Mouse (Mus musculus) kidney, embryonic 16.5 days (tissue): ENCODE measurements around the gene Mok. TPM values are rescaled to one million over a fixed set of nuclear protein-coding genes. Genes with fewer than 3 reads are reported as not detected.
A peak's percentile ranks its signal among the peaks of the same experiment; 100 is the strongest.

ENCODE experiments used
- ATAC-seq: fragments of 200-750 bp; cut with Nextera tagmentation; 2 replicates; pipeline ENCODE4 v1.8.0; 2017; ENCODE audit warnings: moderate TSS enrichment; ENCODE audit not compliant: low FRiP score, low TSS enrichment
- H3K27ac ChIP-seq: fragments of 300-500 bp; sonication (generic); 2 replicates; pipeline ENCODE4 v1.5.1; 2014; ENCODE audit warnings: low read length
- H3K27me3 ChIP-seq: fragments of 300-500 bp; sonication (generic); 2 replicates; pipeline ENCODE4 v1.6.1; 2014; ENCODE audit warnings: low read length, control low read depth, mixed read lengths; ENCODE audit not compliant: insufficient read depth
- H3K36me3 ChIP-seq: fragments of 300-500 bp; sonication (generic); 2 replicates; pipeline ENCODE4 v1.6.1; 2014; ENCODE audit warnings: low read length, control low read depth, mixed read lengths; ENCODE audit not compliant: insufficient read depth
- H3K4me1 ChIP-seq: fragments of 300-500 bp; sonication (generic); 2 replicates; pipeline ENCODE4 v1.6.1; 2014; ENCODE audit warnings: low read length, control low read depth, mixed read lengths; ENCODE audit not compliant: insufficient read depth
- H3K4me2 ChIP-seq: fragments of 300-500 bp; sonication (generic); replicated peaks from 2 replicates; pipeline ENCODE4 v1.6.1; 2014; ENCODE audit warnings: low read depth, low read length
- H3K4me3 ChIP-seq: fragments of 300-500 bp; sonication (generic); 2 replicates; pipeline ENCODE4 v1.5.1; 2014; ENCODE audit warnings: mild to moderate bottlenecking, low read length
- H3K9ac ChIP-seq: fragments of 300-500 bp; sonication (generic); replicated peaks from 2 replicates; pipeline ENCODE4 v1.6.1; 2014; ENCODE audit warnings: low read length
- H3K9me3 ChIP-seq: fragments of 300-500 bp; sonication (generic); 2 replicates; pipeline ENCODE4 v1.6.1; 2016; ENCODE audit warnings: low read length, control low read depth
- WGBS: fragments of 180-500 bp; shearing (Covaris S2); extraction: QIAGEN DNeasy Blood & Tissue Kit; methylation state at CpG from one replicate; pipeline ENCODE4 v1.1.7; 2014; 5-methylcytosine and 5-hydroxymethylcytosine counted together
- polyA plus RNA-seq: library from polyadenylated mRNA; unstranded; fragments of >200 nt; fragmentation: Nextera tagmentation; extraction: Ambion mirVana; gene quantifications from 2 replicates; pipeline ENCODE4 v1.2.1, GENCODE M21; 2015

Mok gene
- polyA plus RNA-seq, 1 experiment from 2014 or later, result 7.2 TPM

DNA sequence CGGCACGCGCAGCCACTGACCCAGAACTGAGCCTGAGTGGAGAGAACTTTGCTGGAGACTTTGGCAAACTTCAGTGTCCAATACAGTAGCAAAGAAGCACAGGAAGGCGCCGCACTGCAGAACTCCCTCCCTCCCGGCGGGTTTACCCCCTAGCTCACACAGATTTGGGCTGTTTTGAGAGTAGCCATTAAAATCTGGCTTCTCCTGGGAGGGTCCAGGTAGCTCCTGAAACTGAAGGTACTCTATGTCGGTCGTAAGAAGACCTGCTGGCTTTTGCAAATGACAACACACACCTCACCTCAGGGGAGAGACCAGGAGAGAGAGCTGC, 10.2 kb upstream of the Mok start:
- H3K36me3 ChIP-seq, result peaks cover 8% of the 10 kb centered on the region
- H3K9me3 ChIP-seq, result no peaks in the 10 kb centered on the region
- H3K27ac ChIP-seq, result peak overlapping the region; percentile 79
- peaks cover 18% of the 10 kb centered on the region for H3K4me1 ChIP-seq
- H3K9ac ChIP-seq, result peak overlapping the region; percentile 89
- ATAC-seq, result peak; percentile 10; the same call in 1 of the 2 replicates
- peak overlapping the region; percentile 79 for H3K4me3 ChIP-seq
- H3K4me2 ChIP-seq, result peak overlapping the region; percentile 78
- 8% methylated on average over 9 of the region's 9 CpGs for WGBS
- H3K27me3 ChIP-seq, result no peaks in the 10 kb centered on the region

DNA sequence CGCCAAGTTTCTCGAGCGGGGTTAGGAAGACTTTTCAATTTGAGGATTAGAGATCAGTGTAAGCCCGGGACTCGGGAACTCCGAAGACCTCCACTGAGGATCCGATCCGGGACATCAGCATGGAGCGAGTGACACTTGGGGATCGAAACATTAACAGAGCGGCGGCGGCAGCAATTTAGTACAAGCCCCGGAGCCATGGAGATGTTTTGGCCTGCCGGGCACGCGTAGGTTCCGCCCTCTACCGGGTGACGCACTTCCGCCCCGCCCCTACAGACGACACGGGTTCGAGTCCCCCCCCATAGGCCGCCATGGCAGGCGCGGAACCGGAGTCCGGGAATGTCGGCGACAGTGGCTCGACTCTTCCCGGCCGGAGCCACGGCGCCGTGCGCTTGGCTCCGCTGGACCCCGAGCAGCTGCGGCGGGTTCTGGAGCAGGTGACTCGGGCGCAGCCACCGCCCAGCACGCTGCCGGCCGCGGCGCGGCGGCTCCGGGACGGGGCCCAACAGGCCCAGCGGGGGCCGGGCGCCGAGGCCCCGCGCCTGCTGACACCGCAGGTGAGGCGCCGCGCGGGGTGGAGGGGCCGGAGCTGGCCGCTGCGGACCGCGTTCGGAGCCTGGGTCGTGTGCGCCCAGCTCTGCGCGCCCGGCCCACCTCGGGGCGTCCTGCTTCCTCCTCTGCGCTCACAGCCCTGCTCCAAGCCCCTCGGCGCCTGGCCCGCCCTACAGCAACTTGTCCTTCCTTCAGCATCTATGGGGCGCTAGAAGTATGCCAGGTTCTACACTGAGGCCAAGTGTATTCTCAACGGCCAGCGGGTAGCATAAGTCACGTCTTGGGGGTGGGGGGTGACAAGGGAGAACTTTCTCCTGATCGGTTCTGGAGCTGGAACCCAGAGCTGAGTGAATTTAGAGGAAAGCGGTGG, 9.5 kb upstream of the Mok start, which contains the start of gene Zfp839:
Gene Zfp839, plus strand, starts transcription at position 244 of the 919 bp plus-strand sequence.
- WGBS, result under 1% methylated on average over 84 of the region's 89 CpGs
- peak; percentile 79 for ATAC-seq
- peak within 1 kb of the TSS; percentile 79 for H3K4me3 ChIP-seq
- peak within 1 kb of the TSS; percentile 78 for H3K4me2 ChIP-seq
- H3K27me3 ChIP-seq, result no peaks in the 10 kb centered on the region
- peaks cover 3% of the 10 kb centered on the region for H3K36me3 ChIP-seq
- H3K4me1 ChIP-seq, result peaks cover 18% of the 10 kb centered on the region
- H3K27ac ChIP-seq, result peak within 1 kb of the TSS; percentile 79
- H3K9ac ChIP-seq, result peak within 1 kb of the TSS; percentile 89
- no peaks in the 10 kb centered on the region for H3K9me3 ChIP-seq

DNA sequence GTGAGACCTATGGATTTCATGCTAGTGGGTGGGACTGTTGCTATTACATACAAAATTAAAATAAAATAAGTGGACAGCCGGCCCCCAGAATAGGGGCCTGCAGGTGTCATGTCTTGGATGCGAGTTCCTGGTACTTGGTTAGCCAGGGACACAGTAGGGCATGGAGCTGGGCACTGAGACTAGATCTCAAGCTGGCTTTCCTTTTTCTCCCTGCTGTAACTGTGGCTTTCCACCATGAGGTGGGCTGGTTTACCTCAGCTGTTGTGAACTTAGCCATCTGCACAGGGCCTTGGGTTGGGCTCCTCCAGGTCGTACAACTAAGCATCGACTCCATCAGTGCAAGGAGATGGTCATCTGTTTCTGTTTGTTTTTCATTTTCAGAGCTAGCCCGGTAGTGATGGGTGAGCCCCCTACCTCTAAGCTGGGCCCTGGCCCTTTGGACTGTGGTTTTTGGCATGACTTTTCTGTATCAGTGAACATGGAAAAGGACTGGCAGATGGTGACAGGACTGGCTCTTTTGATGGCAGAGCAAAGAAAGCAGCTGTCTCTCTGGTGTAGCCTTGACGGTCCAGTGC, 5.5 kb upstream of the Mok start:
- WGBS, result 67% methylated on average over 6 of the region's 6 CpGs
- no peak for ATAC-seq

DNA sequence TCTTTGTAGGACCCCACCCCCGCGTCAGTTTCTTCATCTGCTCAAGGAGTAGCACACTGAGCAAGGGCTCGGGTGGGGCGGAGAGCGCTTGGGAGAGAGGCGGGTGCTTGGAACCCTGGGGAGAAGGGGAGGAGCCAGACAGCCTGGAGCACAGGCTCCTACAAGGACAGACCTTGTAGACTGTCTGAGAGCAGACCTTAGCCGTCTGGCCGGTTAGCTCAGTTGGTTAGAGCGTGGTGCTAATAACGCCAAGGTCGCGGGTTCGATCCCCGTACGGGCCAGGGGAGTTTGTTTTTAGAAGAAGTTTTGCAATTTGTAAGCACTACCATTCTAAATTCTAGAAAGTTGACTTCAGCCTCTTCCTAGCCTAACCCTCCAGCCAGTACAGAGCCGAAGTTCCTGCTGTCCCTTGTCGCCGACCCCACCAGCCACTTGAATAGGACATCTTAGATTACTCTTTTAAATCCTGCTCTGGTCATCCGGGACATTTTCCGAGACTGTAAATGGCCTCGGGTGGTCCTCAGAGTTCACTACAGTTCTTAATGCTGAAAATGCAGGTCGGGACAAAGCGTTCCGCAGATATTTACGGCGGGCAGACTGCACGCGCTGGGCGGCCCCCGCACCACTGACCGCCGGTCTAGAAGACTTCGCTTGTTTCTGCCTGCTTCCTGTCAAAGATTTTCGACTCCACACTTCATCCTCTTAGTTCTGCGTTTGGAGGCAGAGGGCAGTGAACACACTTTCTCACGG, 4.6 kb upstream of the Mok start:
- Histone ChIP-seq H3K4me3 (peak overlapping the region; percentile 65), H3K9ac (peak overlapping the region; percentile 72), H3K4me1 (peaks cover 7% of the 10 kb centered on the region; the same call in 1 of the 2 replicates), H3K4me2 (peak overlapping the region; percentile 84), H3K9me3 (no peaks in the 10 kb centered on the region), H3K27me3 (no peaks in the 10 kb centered on the region), H3K36me3 (no peaks in the 10 kb centered on the region), H3K27ac (peak overlapping the region; percentile 87)
- ATAC-seq, result peak; percentile 95
- WGBS, result under 1% methylated on average over 36 of the region's 36 CpGs

More for the DNA sequence above, 5.5 kb upstream of the Mok start:
- Histone ChIP-seq H3K9me3 (no peaks in the 10 kb centered on the region), H3K9ac (peak overlapping the region; percentile 72), H3K27ac (no peak overlapping the region), H3K36me3 (no peaks in the 10 kb centered on the region), H3K4me1 (peaks cover 14% of the 10 kb centered on the region), H3K4me2 (peak overlapping the region; percentile 84), H3K27me3 (no peaks in the 10 kb centered on the region), H3K4me3 (peak overlapping the region; percentile 65)

DNA sequence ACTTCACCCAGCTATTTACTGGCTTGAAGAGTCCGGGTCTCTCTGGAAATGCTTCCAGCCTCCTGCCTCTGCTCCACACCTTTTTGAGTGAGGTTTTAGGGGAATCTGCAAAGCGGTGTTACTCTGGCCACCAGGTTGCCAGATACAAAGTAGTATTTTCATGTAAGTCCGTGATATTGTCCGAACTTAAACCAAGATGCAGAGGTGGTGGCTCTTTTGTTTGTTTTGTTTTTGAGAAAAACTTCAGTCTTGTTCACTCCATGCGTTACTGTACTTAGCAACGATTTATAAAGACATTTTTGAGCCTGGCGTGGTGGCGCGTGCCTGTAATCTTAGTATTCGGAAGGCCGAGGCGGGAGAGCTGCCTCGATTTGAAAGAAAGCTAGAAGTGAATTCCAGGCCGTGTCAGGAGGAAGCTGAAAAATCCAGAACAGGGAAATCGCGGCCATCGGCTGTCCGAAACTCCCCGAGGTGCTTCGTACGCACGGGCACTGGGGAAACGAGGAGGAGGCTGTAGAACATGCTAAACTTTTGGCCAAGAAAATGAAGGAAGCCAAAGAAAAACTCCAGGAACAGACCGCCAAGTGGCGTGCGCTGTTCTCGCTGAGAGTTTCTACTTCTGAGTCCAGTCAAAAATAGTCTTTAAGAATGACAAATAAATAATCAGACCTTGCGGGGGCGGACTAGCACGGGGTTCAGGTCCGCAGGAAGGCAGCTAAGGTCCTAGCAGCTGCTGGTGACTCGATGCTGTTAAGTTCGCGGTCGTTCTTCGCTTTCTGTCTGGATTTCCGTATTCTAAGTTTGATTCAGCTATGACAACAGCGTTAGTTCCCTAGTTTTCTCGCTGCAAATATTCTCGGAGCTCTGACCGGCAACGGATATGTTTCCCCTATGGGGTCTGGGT, 3.7 kb upstream of the Mok start:
- Histone ChIP-seq H3K9ac (peak overlapping the region; percentile 59), H3K36me3 (no peaks in the 10 kb centered on the region), H3K4me2 (peak overlapping the region; percentile 84), H3K9me3 (no peaks in the 10 kb centered on the region), H3K27ac (peak overlapping the region; percentile 81), H3K4me1 (peaks cover 14% of the 10 kb centered on the region), H3K4me3 (peak overlapping the region; percentile 65), H3K27me3 (no peaks in the 10 kb centered on the region)
- WGBS, result under 1% methylated on average over 42 of the region's 42 CpGs
- ATAC-seq, result peak; percentile 13

DNA sequence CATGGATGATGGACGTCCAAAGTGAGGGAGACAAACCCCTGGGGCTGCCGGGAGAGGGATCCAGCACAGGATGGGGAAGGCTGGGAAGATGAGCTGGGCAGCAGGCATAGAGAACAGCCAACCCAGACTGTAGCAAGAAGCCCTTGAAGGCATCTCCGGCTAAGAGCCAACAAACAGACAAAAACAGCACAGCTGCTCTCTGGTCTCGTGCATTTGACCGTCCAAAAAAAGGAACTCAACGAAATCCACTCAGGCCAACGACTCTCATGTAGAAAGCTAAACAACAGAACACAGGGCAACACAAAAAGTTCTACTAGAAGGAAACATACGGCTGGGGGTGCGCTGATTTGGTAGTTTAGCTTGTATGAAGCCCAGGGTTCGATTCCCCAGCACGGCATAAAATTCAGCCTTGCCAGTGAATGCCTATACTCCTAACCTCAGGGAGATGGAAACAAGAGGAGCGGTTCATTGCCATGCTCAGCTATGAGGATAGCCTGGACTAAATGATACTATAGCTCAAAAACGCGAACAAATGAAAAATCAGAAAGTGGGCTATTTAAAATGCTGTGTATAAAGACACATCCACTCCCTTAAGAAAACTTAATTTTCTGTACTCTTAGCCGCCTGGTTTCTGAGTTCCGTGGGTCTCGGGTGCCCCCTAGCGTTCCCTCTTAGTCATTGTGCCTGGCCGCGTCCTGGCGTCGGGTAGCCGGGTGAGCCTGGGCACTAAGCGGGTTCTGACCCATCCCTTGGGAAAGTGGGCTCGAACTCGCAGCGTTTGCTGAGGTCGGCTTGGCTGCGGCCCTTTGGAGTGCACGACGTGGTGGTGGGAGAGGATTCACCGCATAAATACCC, 2.7 kb upstream of the Mok start:
- H3K36me3 ChIP-seq, result no peaks in the 10 kb centered on the region
- peak overlapping the region; percentile 65 for H3K4me3 ChIP-seq
- H3K9me3 ChIP-seq, result no peaks in the 10 kb centered on the region
- H3K4me2 ChIP-seq, result peak overlapping the region; percentile 84
- H3K27me3 ChIP-seq, result no peaks in the 10 kb centered on the region
- no peak for ATAC-seq
- WGBS, result 21% methylated on average over 32 of the region's 32 CpGs
- peaks cover 14% of the 10 kb centered on the region for H3K4me1 ChIP-seq
- no peak overlapping the region for H3K27ac ChIP-seq
- peak overlapping the region; percentile 59 for H3K9ac ChIP-seq

DNA sequence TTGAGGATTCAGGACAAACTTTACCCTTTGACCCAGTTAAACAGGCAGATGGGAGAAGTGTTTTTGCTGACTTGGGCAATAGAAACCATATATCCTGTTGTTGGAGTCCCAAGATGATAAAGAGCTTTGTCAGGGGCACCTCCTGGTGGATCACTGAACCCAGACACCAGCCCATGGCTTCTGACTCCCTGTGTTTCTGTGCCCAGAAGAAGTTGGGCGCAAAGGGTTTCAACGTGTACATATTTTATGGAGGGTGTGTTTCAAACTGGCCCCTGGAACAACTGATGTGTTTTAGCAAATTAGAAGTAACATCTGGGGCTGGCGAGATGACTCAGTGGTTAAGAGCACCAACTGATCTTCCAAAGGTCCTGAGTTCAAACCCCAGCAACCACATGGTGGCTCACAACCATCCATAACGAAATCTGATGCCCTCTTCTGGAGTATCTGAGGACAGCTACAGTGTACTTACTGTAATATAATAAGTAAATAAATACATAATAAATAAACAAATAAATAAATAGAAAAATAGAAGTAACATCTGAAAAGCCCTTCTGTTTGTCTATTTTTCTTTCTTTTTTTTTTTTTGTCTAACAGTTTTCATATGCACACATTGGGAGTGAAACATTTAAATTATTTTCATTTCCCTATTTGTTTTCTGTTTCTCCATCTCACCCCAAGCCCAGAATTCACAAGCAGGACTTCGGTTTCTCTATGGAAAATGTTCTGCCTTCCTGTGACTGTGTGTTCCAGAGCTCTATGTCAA, 1.2 kb upstream of the Mok start:
- 70% methylated on average over 5 of the region's 5 CpGs for WGBS
- Histone ChIP-seq H3K27ac (no peak overlapping the region), H3K4me1 (peaks cover 18% of the 10 kb centered on the region), H3K4me3 (no peak overlapping the region), H3K36me3 (no peaks in the 10 kb centered on the region), H3K9me3 (no peaks in the 10 kb centered on the region), H3K27me3 (no peaks in the 10 kb centered on the region), H3K4me2 (no peak overlapping the region), H3K9ac (no peak overlapping the region)
- no peak for ATAC-seq

DNA sequence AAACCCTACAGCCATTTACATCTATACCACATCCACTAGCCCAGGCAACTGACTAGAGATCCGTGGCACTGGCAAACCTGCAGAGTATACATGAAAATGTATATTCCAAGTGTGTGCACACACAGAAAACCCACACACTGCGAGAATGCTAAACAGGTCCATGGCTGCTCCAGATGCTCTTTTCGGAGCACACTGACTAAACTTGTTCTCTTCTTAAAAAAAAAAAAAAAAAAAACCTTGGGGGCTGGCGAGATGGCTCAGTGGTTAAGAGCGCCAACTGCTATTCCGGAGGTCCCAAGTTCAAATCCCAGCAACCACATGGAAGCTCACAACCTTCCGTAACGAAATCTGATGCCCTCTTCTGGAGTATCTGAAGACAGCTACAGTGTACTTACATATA, 2.9 kb downstream of the Mok start:
- Histone ChIP-seq H3K27ac (peak overlapping the region; percentile 90; the same call in 1 of the 2 replicates), H3K4me2 (no peak overlapping the region), H3K9ac (no peak overlapping the region), H3K4me3 (no peak overlapping the region), H3K36me3 (no peaks in the 10 kb centered on the region), H3K9me3 (no peaks in the 10 kb centered on the region), H3K4me1 (peaks cover 14% of the 10 kb centered on the region), H3K27me3 (no peaks in the 10 kb centered on the region)
- ATAC-seq, result no peak
- 91% methylated on average over 8 of the region's 8 CpGs for WGBS
